Mouse (Mus musculus) kidney, adult 2 months (tissue): ENCODE measurements around the gene Dcdc2a. TPM values are rescaled to one million over a fixed set of nuclear protein-coding genes. Genes with fewer than 3 reads are reported as not detected.

Experiments
- DNase-seq: peaks from one replicate; pipeline ENCODE4 v3.0.0; 2021
- H3K27ac ChIP-seq: fragments of 200-500 bp; 2 replicates; pipeline ENCODE4 v1.5.1; 2012; ENCODE audit warnings: low read depth, low read length, control low read depth, inconsistent platforms; ENCODE audit not compliant: insufficient read depth
- H3K27me3 ChIP-seq: fragments of 200-500 bp; replicated peaks from 2 replicates; pipeline ENCODE4 v1.6.1; 2012; ENCODE audit warnings: mild to moderate bottlenecking, moderate library complexity, low read length, inconsistent platforms; ENCODE audit not compliant: control insufficient read depth, insufficient read depth
- H3K36me3 ChIP-seq: fragments of 200-500 bp; 2 replicates; pipeline ENCODE4 v1.6.1; 2012; ENCODE audit warnings: mild to moderate bottlenecking, moderate library complexity, low read length, inconsistent platforms; ENCODE audit not compliant: control insufficient read depth, insufficient read depth
- H3K4me1 ChIP-seq: fragments of 200-500 bp; 2 replicates; pipeline ENCODE4 v1.6.1; 2011; ENCODE audit warnings: low read length; ENCODE audit not compliant: control insufficient read depth, insufficient read depth
- H3K4me3 ChIP-seq: fragments of 200-500 bp; 2 replicates; pipeline ENCODE4 v1.5.1; 2011; ENCODE audit warnings: mild to moderate bottlenecking, low read depth, low read length, control low read depth; ENCODE audit not compliant: insufficient read depth
- CTCF ChIP-seq: fragments of 200-500 bp; conservative IDR thresholded peaks from 2 replicates; pipeline ENCODE4 v1.5.1; 2011; ENCODE audit warnings: low read depth, mild to moderate bottlenecking, control low read depth, low read length, moderate library complexity, mixed read lengths; ENCODE audit not compliant: insufficient read depth, insufficient read length
- POLR2A ChIP-seq: fragments of 200-500 bp; IDR thresholded peaks from one replicate; pipeline ENCODE4 v1.6.1; 2011; ENCODE audit warnings: low read depth, low read length, control low read depth
- WGBS: fragments of 180-500 bp; shearing (Covaris S2); methylation state at CpG from one replicate; pipeline ENCODE4 v1.1.7; 2018; 5-methylcytosine and 5-hydroxymethylcytosine counted together
- polyA plus RNA-seq: library from polyadenylated mRNA; depleted of rRNA; stranded (reverse); fragments of >200 nt; gene quantifications from 2 replicates; pipeline ENCODE4 v1.2.3, GENCODE M21; 2012

Gene Dcdc2a
- polyA plus RNA-seq, 1 experiment: 1.6 TPM

DNA sequence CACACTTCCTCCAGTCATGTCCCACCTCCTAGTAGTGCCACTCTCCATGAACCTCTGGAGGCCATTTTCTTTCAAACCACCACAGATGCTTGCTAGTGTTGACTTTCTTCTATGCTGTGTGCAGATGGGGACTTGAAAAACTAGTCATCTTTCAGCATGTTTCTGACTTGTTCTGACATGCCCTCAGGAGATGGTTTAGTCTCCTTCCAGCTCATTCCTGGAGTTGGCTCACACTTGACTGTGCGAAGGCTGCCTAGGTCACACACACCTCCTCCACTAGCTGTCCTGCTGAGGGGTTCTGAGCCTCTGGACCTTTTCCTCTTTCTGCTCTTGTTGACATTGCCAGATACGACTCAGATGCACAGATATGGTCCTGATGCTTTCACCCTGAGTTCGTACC lies 106.8 kb downstream of the Dcdc2a start:
- no peaks in the 10 kb centered on the region for H3K36me3 ChIP-seq
- TF ChIP-seq CTCF: no peak
- TF ChIP-seq POLR2A: no peak
- no peak overlapping the region for H3K27ac ChIP-seq
- no peaks in the 10 kb centered on the region for H3K4me1 ChIP-seq
- no peaks in the 10 kb centered on the region for H3K27me3 ChIP-seq
- WGBS: 93% methylated on average over 3 of the region's 3 CpGs
- H3K4me3 ChIP-seq: no peak overlapping the region
- DNase-seq: no peak

- H3K36me3 ChIP-seq: no peaks in the 10 kb centered on the region
- H3K4me3 ChIP-seq: no peak overlapping the region
- H3K27ac ChIP-seq: no peak overlapping the region
- no peak for DNase-seq
- no peak for TF ChIP-seq CTCF
- TF ChIP-seq POLR2A: no peak
- WGBS: 88% methylated on average over 3 of the region's 3 CpGs
- H3K27me3 ChIP-seq: no peaks in the 10 kb centered on the region
- no peaks in the 10 kb centered on the region for H3K4me1 ChIP-seq
These were observed 113.1 kb downstream of the Dcdc2a start for GRCm38 (mm10) chr13:25168891-25169290.

GRCm38 (mm10) chr13:25177835-25178234 lies 122.0 kb downstream of the Dcdc2a start:
- TF ChIP-seq POLR2A (no peak), CTCF (no peak)

DNA sequence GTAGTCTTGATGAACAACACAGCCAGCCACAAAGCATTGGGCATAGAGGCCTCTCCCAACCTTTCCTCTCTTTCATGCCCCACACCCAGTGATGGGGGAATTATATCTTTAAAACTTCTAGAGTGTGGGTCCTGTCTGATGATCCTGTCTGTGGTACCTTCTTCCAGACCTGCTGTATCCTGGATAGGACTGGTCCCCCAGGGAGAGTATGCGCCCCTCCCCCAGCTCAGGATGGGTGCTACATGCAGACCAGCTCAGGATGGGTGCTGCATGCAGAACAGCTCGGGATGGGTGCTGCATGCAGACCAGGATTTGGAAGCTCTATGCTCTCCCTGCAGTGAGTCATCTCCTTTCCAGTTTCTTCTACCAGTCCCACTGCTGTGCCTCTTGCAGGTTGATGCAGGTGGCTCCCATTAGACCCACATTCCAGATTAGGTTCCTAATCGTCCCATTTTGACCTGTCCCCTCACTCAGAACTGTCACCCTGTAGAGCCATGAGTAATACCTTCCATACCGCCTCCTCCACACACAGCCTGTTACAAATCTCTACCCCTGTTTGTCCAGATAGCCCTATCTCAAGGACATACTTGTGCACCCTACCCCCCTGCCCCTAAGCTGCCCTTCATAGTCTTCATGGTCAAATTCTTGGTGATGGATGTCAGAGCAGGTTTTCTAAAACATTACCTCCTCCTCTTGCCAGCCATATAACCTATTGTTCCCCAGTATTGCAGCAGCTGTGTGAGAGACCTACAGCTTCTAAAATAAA lies 122.6 kb downstream of the Dcdc2a start:
- Histone ChIP-seq H3K4me1 (no peaks in the 10 kb centered on the region), H3K36me3 (no peaks in the 10 kb centered on the region), H3K4me3 (no peak overlapping the region), H3K27me3 (no peaks in the 10 kb centered on the region), H3K27ac (no peak overlapping the region)
- WGBS: 75% methylated on average over 4 of the region's 4 CpGs
- TF ChIP-seq POLR2A: no peak
- no peak for TF ChIP-seq CTCF
- DNase-seq: no peak

More at GRCm38 (mm10) chr13:25177835-25178234, 122.0 kb downstream of the Dcdc2a start:
- no peak for DNase-seq
- no peaks in the 10 kb centered on the region for H3K27me3 ChIP-seq
- H3K27ac ChIP-seq: no peak overlapping the region
- WGBS: 75% methylated on average over 1 of the region's 1 CpGs
- H3K4me1 ChIP-seq: no peaks in the 10 kb centered on the region
- H3K36me3 ChIP-seq: no peaks in the 10 kb centered on the region
- H3K4me3 ChIP-seq: no peak overlapping the region

- TF ChIP-seq POLR2A (no peak), CTCF (no peak)
- H3K27me3 ChIP-seq: no peaks in the 10 kb centered on the region
- H3K4me1 ChIP-seq: no peaks in the 10 kb centered on the region
- no peak for DNase-seq
- H3K4me3 ChIP-seq: no peak overlapping the region
- no peak overlapping the region for H3K27ac ChIP-seq
- H3K36me3 ChIP-seq: no peaks in the 10 kb centered on the region
- WGBS: 54% methylated on average over 7 of the region's 7 CpGs
These were observed 130.9 kb downstream of the Dcdc2a start for GRCm38 (mm10) chr13:25186436-25187325.

- DNase-seq: no peak
- H3K36me3 ChIP-seq: no peaks in the 10 kb centered on the region
- H3K4me1 ChIP-seq: no peaks in the 10 kb centered on the region
- no peak overlapping the region for H3K4me3 ChIP-seq
- H3K27ac ChIP-seq: no peak overlapping the region
- WGBS: 23% methylated on average over 6 of the region's 6 CpGs
- no peaks in the 10 kb centered on the region for H3K27me3 ChIP-seq
- no peak for TF ChIP-seq CTCF
These were observed 131.5 kb downstream of the Dcdc2a start for GRCm38 (mm10) chr13:25187326-25187710.

GRCm38 (mm10) chr13:25189419-25190144 lies 133.8 kb downstream of the Dcdc2a start:
- Histone ChIP-seq H3K4me1 (no peaks in the 10 kb centered on the region), H3K4me3 (no peak overlapping the region), H3K27ac (no peak overlapping the region), H3K27me3 (no peaks in the 10 kb centered on the region), H3K36me3 (no peaks in the 10 kb centered on the region)
- DNase-seq: no peak
- 78% methylated on average over 11 of the region's 11 CpGs for WGBS
- no peak for TF ChIP-seq CTCF
- no peak for TF ChIP-seq POLR2A
